Mouse (Mus musculus) kidney, embryonic 16.5 days (tissue): ENCODE data around the gene Prim2. TPM values are rescaled to one million over a fixed set of nuclear protein-coding genes. Genes with fewer than 3 reads are reported as not detected.

Source experiments
- ATAC-seq: fragments of 200-750 bp; cut with Nextera tagmentation; 2 replicates; pipeline ENCODE4 v1.8.0; 2017; ENCODE audit warnings: moderate TSS enrichment; ENCODE audit not compliant: low FRiP score, low TSS enrichment
- H3K27ac ChIP-seq: fragments of 300-500 bp; sonication (generic); 2 replicates; pipeline ENCODE4 v1.5.1; 2014; ENCODE audit warnings: low read length
- H3K27me3 ChIP-seq: fragments of 300-500 bp; sonication (generic); 2 replicates; pipeline ENCODE4 v1.6.1; 2014; ENCODE audit warnings: low read length, control low read depth, mixed read lengths; ENCODE audit not compliant: insufficient read depth
- H3K36me3 ChIP-seq: fragments of 300-500 bp; sonication (generic); 2 replicates; pipeline ENCODE4 v1.6.1; 2014; ENCODE audit warnings: low read length, control low read depth, mixed read lengths; ENCODE audit not compliant: insufficient read depth
- H3K4me1 ChIP-seq: fragments of 300-500 bp; sonication (generic); 2 replicates; pipeline ENCODE4 v1.6.1; 2014; ENCODE audit warnings: low read length, control low read depth, mixed read lengths; ENCODE audit not compliant: insufficient read depth
- H3K4me2 ChIP-seq: fragments of 300-500 bp; sonication (generic); replicated peaks from 2 replicates; pipeline ENCODE4 v1.6.1; 2014; ENCODE audit warnings: low read depth, low read length
- H3K4me3 ChIP-seq: fragments of 300-500 bp; sonication (generic); 2 replicates; pipeline ENCODE4 v1.5.1; 2014; ENCODE audit warnings: mild to moderate bottlenecking, low read length
- H3K9ac ChIP-seq: fragments of 300-500 bp; sonication (generic); replicated peaks from 2 replicates; pipeline ENCODE4 v1.6.1; 2014; ENCODE audit warnings: low read length
- H3K9me3 ChIP-seq: fragments of 300-500 bp; sonication (generic); 2 replicates; pipeline ENCODE4 v1.6.1; 2016; ENCODE audit warnings: low read length, control low read depth
- WGBS: fragments of 180-500 bp; shearing (Covaris S2); extraction: QIAGEN DNeasy Blood & Tissue Kit; methylation state at CpG from one replicate; pipeline ENCODE4 v1.1.7; 2014; 5-methylcytosine and 5-hydroxymethylcytosine counted together
- polyA plus RNA-seq: library from polyadenylated mRNA; unstranded; fragments of >200 nt; fragmentation: Nextera tagmentation; extraction: Ambion mirVana; gene quantifications from 2 replicates; pipeline ENCODE4 v1.2.1, GENCODE M21; 2015

The Prim2 gene
- polyA plus RNA-seq, 1 experiment from 2014 or later: 35.8 TPM

- no peaks in the 10 kb centered on the region for H3K27me3 ChIP-seq
- peaks cover 4% of the 10 kb centered on the region for H3K9me3 ChIP-seq
- H3K4me1 ChIP-seq: peaks cover 2% of the 10 kb centered on the region; the same call in 1 of the 2 replicates
- 94% methylated on average over 2 of the region's 2 CpGs for WGBS
- H3K4me3 ChIP-seq: no peak overlapping the region
- H3K9ac ChIP-seq: no peak overlapping the region
- no peak overlapping the region for H3K4me2 ChIP-seq
- peaks cover 7% of the 10 kb centered on the region; the same call in 1 of the 2 replicates for H3K36me3 ChIP-seq
- no peak for ATAC-seq
- H3K27ac ChIP-seq: no peak overlapping the region
Observed at GRCm38 (mm10) chr1:33595936-33596335, 73.7 kb downstream of the Prim2 start.

- Histone ChIP-seq H3K9ac (no peak overlapping the region), H3K27me3 (no peaks in the 10 kb centered on the region), H3K27ac (no peak overlapping the region), H3K36me3 (peaks cover 7% of the 10 kb centered on the region; the same call in 1 of the 2 replicates), H3K4me1 (peaks cover 5% of the 10 kb centered on the region; the same call in 1 of the 2 replicates), H3K4me3 (no peak overlapping the region), H3K9me3 (peaks cover 4% of the 10 kb centered on the region), H3K4me2 (no peak overlapping the region)
- WGBS: 90% methylated on average over 2 of the region's 2 CpGs
- no peak for ATAC-seq
Observed at GRCm38 (mm10) chr1:33594966-33595365, 74.6 kb downstream of the Prim2 start.

GRCm38 (mm10) chr1:33593718-33594388 lies 75.7 kb downstream of the Prim2 start:
- no peak for ATAC-seq
- WGBS: 91% methylated on average over 4 of the region's 4 CpGs
- no peak overlapping the region for H3K27ac ChIP-seq
- H3K4me2 ChIP-seq: no peak overlapping the region
- H3K9ac ChIP-seq: no peak overlapping the region
- H3K9me3 ChIP-seq: peaks cover 4% of the 10 kb centered on the region
- peaks cover 5% of the 10 kb centered on the region; the same call in 1 of the 2 replicates for H3K36me3 ChIP-seq
- no peak overlapping the region for H3K4me3 ChIP-seq
- no peaks in the 10 kb centered on the region for H3K27me3 ChIP-seq
- peaks cover 5% of the 10 kb centered on the region; the same call in 1 of the 2 replicates for H3K4me1 ChIP-seq

- H3K9ac ChIP-seq: no peak overlapping the region
- no peak for ATAC-seq
- H3K36me3 ChIP-seq: no peaks in the 10 kb centered on the region
- H3K4me2 ChIP-seq: no peak overlapping the region
- no peaks in the 10 kb centered on the region for H3K9me3 ChIP-seq
- 88% methylated on average over 7 of the region's 7 CpGs for WGBS
- H3K27ac ChIP-seq: no peak overlapping the region
- peaks cover 5% of the 10 kb centered on the region; the same call in 1 of the 2 replicates for H3K4me1 ChIP-seq
- no peak overlapping the region for H3K4me3 ChIP-seq
- no peaks in the 10 kb centered on the region for H3K27me3 ChIP-seq
Observed at GRCm38 (mm10) chr1:33591997-33592608, 77.5 kb downstream of the Prim2 start.

- peak; percentile 86; the same call in 1 of the 2 replicates for ATAC-seq
- WGBS: 41% methylated on average over 8 of the region's 8 CpGs
- Histone ChIP-seq H3K4me1 (peaks cover 5% of the 10 kb centered on the region; the same call in 1 of the 2 replicates), H3K9me3 (no peaks in the 10 kb centered on the region), H3K36me3 (no peaks in the 10 kb centered on the region), H3K4me2 (no peak overlapping the region), H3K27me3 (no peaks in the 10 kb centered on the region), H3K9ac (no peak overlapping the region), H3K4me3 (no peak overlapping the region), H3K27ac (no peak overlapping the region)
Observed at GRCm38 (mm10) chr1:33590556-33591411, 78.8 kb downstream of the Prim2 start.

- Histone ChIP-seq H3K9me3 (no peaks in the 10 kb centered on the region), H3K4me2 (no peak overlapping the region), H3K27me3 (no peaks in the 10 kb centered on the region), H3K4me3 (no peak overlapping the region), H3K27ac (no peak overlapping the region), H3K4me1 (peaks cover 5% of the 10 kb centered on the region; the same call in 1 of the 2 replicates), H3K9ac (no peak overlapping the region), H3K36me3 (no peaks in the 10 kb centered on the region)
- ATAC-seq: no peak
- 44% methylated on average over 2 of the region's 2 CpGs for WGBS
Observed at GRCm38 (mm10) chr1:33589531-33589930, 80.1 kb downstream of the Prim2 start.

GRCm38 (mm10) chr1:33588557-33588956 lies 81.0 kb downstream of the Prim2 start:
- Histone ChIP-seq H3K4me1 (peaks cover 5% of the 10 kb centered on the region; the same call in 1 of the 2 replicates), H3K9me3 (no peaks in the 10 kb centered on the region), H3K27ac (no peak overlapping the region), H3K27me3 (no peaks in the 10 kb centered on the region), H3K4me2 (no peak overlapping the region), H3K4me3 (no peak overlapping the region), H3K9ac (no peak overlapping the region), H3K36me3 (no peaks in the 10 kb centered on the region)
- ATAC-seq: no peak
- WGBS: 33% methylated on average over 6 of the region's 6 CpGs

- no peak overlapping the region for H3K4me2 ChIP-seq
- H3K4me1 ChIP-seq: no peaks in the 10 kb centered on the region
- no peak overlapping the region for H3K27ac ChIP-seq
- ATAC-seq: no peak
- H3K27me3 ChIP-seq: no peaks in the 10 kb centered on the region
- no peak overlapping the region for H3K4me3 ChIP-seq
- H3K9me3 ChIP-seq: no peaks in the 10 kb centered on the region
- no peak overlapping the region for H3K9ac ChIP-seq
- H3K36me3 ChIP-seq: no peaks in the 10 kb centered on the region
Observed at GRCm38 (mm10) chr1:33584590-33584978, 85.0 kb downstream of the Prim2 start.

GRCm38 (mm10) chr1:33583817-33584589 lies 85.6 kb downstream of the Prim2 start:
- peak; percentile 70; the same call in 1 of the 2 replicates for ATAC-seq
- Histone ChIP-seq H3K4me1 (no peaks in the 10 kb centered on the region), H3K4me3 (no peak overlapping the region), H3K36me3 (no peaks in the 10 kb centered on the region), H3K9ac (no peak overlapping the region), H3K27me3 (no peaks in the 10 kb centered on the region), H3K9me3 (no peaks in the 10 kb centered on the region), H3K27ac (no peak overlapping the region), H3K4me2 (no peak overlapping the region)
- WGBS: 75% methylated on average over 7 of the region's 7 CpGs
